ENCODE assay signal across 20 mouse cellular contexts in genomic region chr10:90679713-90680470, GRCm38 (mm10).
DNase-seq lines count a peak whose midpoint lies in the region; ATAC-seq lines count a peak whose summit lies in the region.
"Had no signal": no experiment of that assay in that cellular context is flagged by ENCODE, and none has a peak within 500 bp of the region (broad histone marks: within the 10 kb centered on the region; RNA-seq: fewer than 3 reads in every experiment).

No protein-coding gene starts in this region.

- H3K27me3 ChIP-seq in midbrain, embryonic 10.5 days (ENCODE audit: low read depth, poor library complexity, severe bottlenecking): no peaks in the 10 kb centered on the region
- H3K27me3 ChIP-seq: embryonic facial prominence, embryonic 15.5 days; heart, embryonic 15.5 days; kidney, embryonic 15.5 days had no signal

- H3K4me1 ChIP-seq in midbrain, embryonic 10.5 days: peaks cover 11% of the 10 kb centered on the region
- H3K4me1 ChIP-seq: embryonic facial prominence, embryonic 15.5 days; heart, embryonic 15.5 days; kidney, embryonic 15.5 days had no signal

- H3K9me3 ChIP-seq in midbrain, embryonic 10.5 days (replicated peaks): no peaks in the 10 kb centered on the region
- H3K9me3 ChIP-seq: embryonic facial prominence, embryonic 15.5 days; heart, embryonic 15.5 days; kidney, embryonic 15.5 days had no signal

- no peak overlapping the region for H3K4me3 ChIP-seq in midbrain, embryonic 10.5 days
- H3K4me3 ChIP-seq: embryonic facial prominence, embryonic 15.5 days; heart, adult 2 months; heart, embryonic 15.5 days; kidney, embryonic 15.5 days had no signal

- DNase-seq in frontal cortex, adult 2 months (ENCODE audit: extremely low spot score in 1 of 2, low spot score in 1 of 2): peak; percentile 62 to 75
- DNase-seq in frontal cortex, postnatal 14 days (ENCODE audit: low spot score in 2 of 2): no peak
- peak; percentile 46 to 82 for DNase-seq in right cerebral cortex, postnatal 10 days (ENCODE audit: low spot score in 2 of 2)
- no peak for DNase-seq in right cerebral cortex, adult 2 months (ENCODE audit: low spot score in 2 of 2)
- DNase-seq in left cerebral cortex, adult 18-20 months (ENCODE audit: low spot score in 2 of 2): peak; percentile 33 to 47
- DNase-seq in right cerebral cortex, postnatal 36 days (ENCODE audit: low spot score in 2 of 2): peak; percentile 55 to 76
- no peak for DNase-seq in midbrain, embryonic 10.5 days (ENCODE audit: low spot score)
- DNase-seq: adrenal gland, adult 2 months; cerebellum, postnatal 10 days; gastrocnemius, postnatal 14 days; heart, adult 2 months; heart, postnatal 4 days; kidney, postnatal 4 days; liver had no signal

- no peak overlapping the region for H3K27ac ChIP-seq in midbrain, embryonic 10.5 days (replicated peaks)
- H3K27ac ChIP-seq: embryonic facial prominence, embryonic 15.5 days; heart, adult 2 months; heart, embryonic 15.5 days; kidney, embryonic 15.5 days had no signal

- WGBS in midbrain, embryonic 10.5 days: 94% methylated on average over 10 of the region's 10 CpGs

- H3K36me3 ChIP-seq in midbrain, embryonic 10.5 days: no peaks in the 10 kb centered on the region
- H3K36me3 ChIP-seq: embryonic facial prominence, embryonic 15.5 days; heart, embryonic 15.5 days; kidney, embryonic 15.5 days had no signal

- ATAC-seq in inflammation-experienced regulatory T-cells, adult 6 months: no peak
- ATAC-seq: hindbrain, embryonic 16.5 days; intestine, postnatal 0 days had no signal

Comparison
In these comparisons a context has a peak if more than half of its experiments do, and no peak if none do; other contexts are left out.
1. DNase-seq: peak in frontal cortex, adult 2 months (2 of 2), right cerebral cortex, postnatal 10 days (2 of 2), left cerebral cortex, adult 18-20 months (2 of 2) and right cerebral cortex, postnatal 36 days (2 of 2); none in frontal cortex, postnatal 14 days (0 of 2), right cerebral cortex, adult 2 months (0 of 2) and midbrain, embryonic 10.5 days (single experiment).